Mouse (Mus musculus) forebrain, embryonic 11.5 days (tissue): ENCODE measurements around the gene Whamm. TPM values are rescaled to one million over a fixed set of nuclear protein-coding genes. Genes with fewer than 3 reads are reported as not detected.

ENCODE experiments used
- ATAC-seq: fragments of 200-750 bp; cut with Nextera tagmentation; replicated peaks from 2 replicates; pipeline ENCODE4 v1.8.0; 2017; ENCODE audit warnings: moderate TSS enrichment; ENCODE audit not compliant: low FRiP score
- DNase-seq: peaks from one replicate; pipeline ENCODE4 v3.0.0-alpha.2; 2017; ENCODE audit warnings: low spot score
- H3K27ac ChIP-seq: fragments of 300-500 bp; sonication (generic); 2 replicates; pipeline ENCODE4 v1.5.1; 2014; ENCODE audit warnings: low read depth, low read length
- H3K27me3 ChIP-seq: fragments of 300-500 bp; sonication (generic); 2 replicates; pipeline ENCODE4 v1.6.1; 2014; ENCODE audit warnings: mild to moderate bottlenecking, low read length, mixed read lengths; ENCODE audit not compliant: control insufficient read depth, insufficient read depth
- H3K36me3 ChIP-seq: fragments of 300-500 bp; sonication (generic); 2 replicates; pipeline ENCODE4 v1.6.1; 2014; ENCODE audit warnings: mild to moderate bottlenecking, low read length, moderate library complexity, mixed read lengths; ENCODE audit not compliant: control insufficient read depth, insufficient read depth
- H3K4me1 ChIP-seq: fragments of 300-500 bp; sonication (generic); replicated peaks from 2 replicates; pipeline ENCODE4 v1.6.1; 2014; ENCODE audit warnings: low read length, mixed read lengths; ENCODE audit not compliant: control insufficient read depth, insufficient read depth
- H3K4me2 ChIP-seq: fragments of 300-500 bp; sonication (generic); 2 replicates; pipeline ENCODE4 v1.6.1; 2014; ENCODE audit warnings: low read depth, mild to moderate bottlenecking, low read length, moderate library complexity, mixed read lengths; ENCODE audit not compliant: severe bottlenecking
- H3K4me3 ChIP-seq: fragments of 300-500 bp; sonication (generic); 2 replicates; pipeline ENCODE4 v1.5.1; 2014; ENCODE audit warnings: low read depth, low read length
- H3K9ac ChIP-seq: fragments of 300-500 bp; sonication (generic); 2 replicates; pipeline ENCODE4 v1.6.1; 2014; ENCODE audit warnings: low read length
- H3K9me3 ChIP-seq: fragments of 300-500 bp; sonication (generic); 2 replicates; pipeline ENCODE4 v1.6.1; 2016; ENCODE audit warnings: low read length, mixed read lengths; ENCODE audit not compliant: control insufficient read depth
- WGBS: fragments of 180-500 bp; shearing (Covaris S2); extraction: QIAGEN DNeasy Blood & Tissue Kit; methylation state at CpG from one replicate; pipeline ENCODE4 v1.1.7; 2014; 5-methylcytosine and 5-hydroxymethylcytosine counted together
- polyA plus RNA-seq: library from polyadenylated mRNA; unstranded; fragments of >200 nt; fragmentation: Nextera tagmentation; extraction: Ambion mirVana; gene quantifications from 2 replicates; pipeline ENCODE4 v1.2.1, GENCODE M21; 2014

The Whamm gene
- polyA plus RNA-seq, 1 experiment from 2014 or later: 5.3 TPM

- no peak for ATAC-seq
- DNase-seq: no peak
- Histone ChIP-seq H3K9ac (no peak overlapping the region), H3K4me1 (0 out of 2 replicates have a peak, but pooled peaks cover 3% of the 10 kb centered on the region), H3K4me2 (no peak overlapping the region), H3K27ac (no peak overlapping the region), H3K4me3 (no peak overlapping the region), H3K27me3 (no peaks in the 10 kb centered on the region), H3K36me3 (no peaks in the 10 kb centered on the region), H3K9me3 (no peaks in the 10 kb centered on the region)
- 46% methylated on average over 1 of the region's 1 CpGs for WGBS
These were observed 30.1 kb upstream of the Whamm start for GRCm38 (mm10) chr7:81540999-81541398.

DNA sequence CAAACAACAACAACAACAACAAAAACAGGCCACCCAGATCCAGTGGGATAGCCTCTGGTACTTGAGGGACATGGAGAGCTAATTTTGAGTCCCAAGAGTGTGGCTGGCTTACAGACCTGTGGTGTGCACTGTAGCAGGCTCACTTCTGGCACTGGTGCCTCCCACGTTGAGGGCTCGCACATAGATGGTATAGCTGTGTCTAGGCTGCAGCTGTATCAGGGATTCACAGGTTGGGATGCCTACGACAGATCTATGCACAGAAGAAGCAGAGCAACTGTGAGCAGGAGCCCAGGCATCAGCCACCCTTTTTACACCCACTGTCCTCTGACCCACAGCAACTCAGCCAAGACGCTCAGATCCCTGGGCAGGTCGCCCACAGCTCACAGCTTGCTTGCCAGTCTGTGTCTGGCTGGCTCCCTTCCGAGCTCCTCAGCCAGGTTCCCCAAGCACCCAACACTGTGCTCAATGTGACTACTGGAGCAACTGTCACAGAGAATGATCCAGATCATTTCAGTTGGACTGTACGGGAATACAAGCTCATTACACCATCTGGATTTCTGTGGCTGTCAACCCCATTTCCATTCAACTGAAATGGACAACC lies 29.0 kb upstream of the Whamm start:
- DNase-seq (no peak), ATAC-seq (no peak)
- Histone ChIP-seq H3K4me2 (no peak overlapping the region), H3K36me3 (no peaks in the 10 kb centered on the region), H3K27ac (no peak overlapping the region), H3K4me3 (no peak overlapping the region), H3K4me1 (0 out of 2 replicates have a peak, but pooled peaks cover 3% of the 10 kb centered on the region), H3K9me3 (no peaks in the 10 kb centered on the region), H3K9ac (no peak overlapping the region), H3K27me3 (no peaks in the 10 kb centered on the region)
- WGBS: 84% methylated on average over 7 of the region's 7 CpGs

DNA sequence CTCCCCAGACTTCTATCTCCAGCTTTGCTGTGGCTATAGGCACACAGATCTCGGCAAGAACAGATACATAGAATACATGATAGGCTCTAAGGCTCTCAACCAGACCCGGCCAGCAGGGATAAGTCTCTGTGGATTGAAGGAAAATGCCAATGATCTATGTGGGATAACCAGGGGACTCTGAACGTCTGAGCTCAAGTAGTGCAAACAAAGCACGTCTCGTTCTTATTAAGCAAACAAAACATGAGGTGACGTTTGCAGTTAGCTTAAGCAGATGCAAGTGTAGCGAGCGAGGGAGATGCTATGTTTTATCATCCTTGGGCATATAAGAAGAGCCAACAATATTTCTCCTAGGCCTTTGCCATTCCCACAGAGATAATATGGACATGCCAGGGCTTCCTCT lies 28.1 kb upstream of the Whamm start:
- Histone ChIP-seq H3K4me1 (0 out of 2 replicates have a peak, but pooled peaks cover 3% of the 10 kb centered on the region), H3K27me3 (no peaks in the 10 kb centered on the region), H3K9ac (no peak overlapping the region), H3K4me2 (no peak overlapping the region), H3K36me3 (no peaks in the 10 kb centered on the region), H3K9me3 (no peaks in the 10 kb centered on the region), H3K4me3 (no peak overlapping the region), H3K27ac (no peak overlapping the region)
- no peak for DNase-seq
- ATAC-seq: no peak
- 83% methylated on average over 8 of the region's 8 CpGs for WGBS

- Histone ChIP-seq H3K9ac (no peak overlapping the region), H3K9me3 (no peaks in the 10 kb centered on the region), H3K27ac (no peak overlapping the region), H3K4me2 (no peak overlapping the region), H3K4me3 (no peak overlapping the region), H3K36me3 (no peaks in the 10 kb centered on the region), H3K27me3 (no peaks in the 10 kb centered on the region), H3K4me1 (no peaks in the 10 kb centered on the region)
- ATAC-seq: no peak
- DNase-seq: no peak
- 81% methylated on average over 11 of the region's 11 CpGs for WGBS
These were observed 22.2 kb upstream of the Whamm start for GRCm38 (mm10) chr7:81548864-81549263.

DNA sequence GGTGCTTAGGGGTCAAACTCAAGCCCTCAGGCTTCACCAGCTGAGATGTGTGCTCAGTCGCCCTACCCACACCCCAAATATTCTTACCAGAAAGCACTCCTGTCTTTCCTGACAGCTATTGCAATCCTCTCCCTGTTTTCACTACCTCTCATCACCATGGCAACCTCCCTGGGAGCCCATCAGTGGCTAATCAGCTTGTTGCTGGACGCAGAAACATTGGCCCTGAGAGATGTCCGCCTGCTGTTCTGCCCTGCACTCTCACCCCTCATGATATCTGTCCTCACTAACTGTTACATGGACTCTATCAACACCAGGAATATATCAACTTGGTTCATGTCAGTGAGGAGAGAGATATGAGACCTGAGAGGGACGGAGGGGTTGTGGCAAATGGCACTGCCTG lies 17.5 kb upstream of the Whamm start:
- Histone ChIP-seq H3K27ac (no peak overlapping the region), H3K9ac (no peak overlapping the region), H3K27me3 (no peaks in the 10 kb centered on the region), H3K9me3 (no peaks in the 10 kb centered on the region), H3K4me1 (no peaks in the 10 kb centered on the region), H3K4me2 (no peak overlapping the region), H3K36me3 (no peaks in the 10 kb centered on the region), H3K4me3 (no peak overlapping the region)
- WGBS: 63% methylated on average over 4 of the region's 4 CpGs
- ATAC-seq (no peak), DNase-seq (no peak)

DNA sequence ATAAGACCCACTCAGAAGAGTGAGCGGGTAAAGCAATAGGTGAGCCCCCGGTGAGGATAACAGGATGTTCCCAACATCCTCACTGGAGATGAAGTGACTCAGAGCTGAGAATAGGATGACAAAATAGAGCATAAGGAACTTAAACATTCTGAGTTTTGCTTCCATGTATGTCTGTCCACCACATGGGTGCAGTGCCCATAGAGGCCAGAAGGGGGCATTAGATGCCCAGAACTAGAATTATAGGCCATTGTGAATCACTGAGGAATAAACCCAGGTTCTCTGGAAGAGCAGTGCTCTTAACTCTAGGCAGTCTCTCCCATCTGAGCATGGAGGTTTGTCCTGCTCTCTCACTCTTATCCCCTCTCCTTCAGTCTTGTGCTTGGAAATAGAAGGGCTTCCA lies 16.7 kb upstream of the Whamm start:
- H3K4me1 ChIP-seq: no peaks in the 10 kb centered on the region
- no peak overlapping the region for H3K9ac ChIP-seq
- H3K9me3 ChIP-seq: no peaks in the 10 kb centered on the region
- H3K27me3 ChIP-seq: no peaks in the 10 kb centered on the region
- H3K27ac ChIP-seq: no peak overlapping the region
- no peak for ATAC-seq
- no peak overlapping the region for H3K4me2 ChIP-seq
- WGBS: 91% methylated on average over 2 of the region's 2 CpGs
- no peak overlapping the region for H3K4me3 ChIP-seq
- no peaks in the 10 kb centered on the region for H3K36me3 ChIP-seq
- DNase-seq: no peak

DNA sequence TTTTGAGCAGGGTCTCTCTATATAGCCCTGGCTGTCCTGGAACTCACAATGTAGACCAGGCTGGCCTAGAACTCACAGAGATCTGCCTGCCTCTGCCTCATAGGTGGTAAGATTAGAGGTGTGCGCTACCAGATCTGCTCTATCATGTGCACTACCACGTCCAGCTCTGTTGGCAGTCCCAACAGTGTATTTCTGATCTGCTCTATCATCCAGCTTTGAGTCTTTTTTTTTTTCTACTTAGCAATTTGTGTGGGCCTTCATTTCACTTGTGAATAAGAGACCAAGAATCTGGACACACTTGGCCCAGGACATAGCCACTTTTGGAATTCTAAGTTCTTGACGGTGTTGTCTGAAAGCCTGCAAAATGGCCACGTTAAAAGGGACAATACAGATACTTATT lies 14.2 kb upstream of the Whamm start:
- H3K27me3 ChIP-seq: no peaks in the 10 kb centered on the region
- no peaks in the 10 kb centered on the region for H3K36me3 ChIP-seq
- H3K4me2 ChIP-seq: no peak overlapping the region
- no peak overlapping the region for H3K9ac ChIP-seq
- H3K27ac ChIP-seq: no peak overlapping the region
- H3K4me3 ChIP-seq: no peak overlapping the region
- ATAC-seq (no peak), DNase-seq (no peak)
- H3K9me3 ChIP-seq: no peaks in the 10 kb centered on the region
- 86% methylated on average over 4 of the region's 4 CpGs for WGBS
- H3K4me1 ChIP-seq: no peaks in the 10 kb centered on the region

GRCm38 (mm10) chr7:81557252-81557984 lies 13.6 kb upstream of the Whamm start:
- WGBS: 91% methylated on average over 7 of the region's 7 CpGs
- H3K4me1 ChIP-seq: no peaks in the 10 kb centered on the region
- no peak overlapping the region for H3K27ac ChIP-seq
- no peak overlapping the region for H3K4me3 ChIP-seq
- no peaks in the 10 kb centered on the region for H3K9me3 ChIP-seq
- no peak overlapping the region for H3K9ac ChIP-seq
- H3K4me2 ChIP-seq: no peak overlapping the region
- no peak for ATAC-seq
- H3K27me3 ChIP-seq: no peaks in the 10 kb centered on the region
- no peak for DNase-seq
- no peaks in the 10 kb centered on the region for H3K36me3 ChIP-seq

- Histone ChIP-seq H3K4me2 (no peak overlapping the region), H3K9me3 (no peaks in the 10 kb centered on the region), H3K27me3 (no peaks in the 10 kb centered on the region), H3K36me3 (no peaks in the 10 kb centered on the region), H3K4me1 (no peaks in the 10 kb centered on the region), H3K9ac (no peak overlapping the region), H3K4me3 (no peak overlapping the region), H3K27ac (no peak overlapping the region)
- 70% methylated on average over 4 of the region's 4 CpGs for WGBS
- DNase-seq (no peak), ATAC-seq (no peak)
These were observed 13.1 kb upstream of the Whamm start for GRCm38 (mm10) chr7:81557985-81558360.
